Mouse (Mus musculus) forebrain, embryonic 16.5 days (tissue): ENCODE measurements around the gene Ywhab. TPM values are rescaled to one million over a fixed set of nuclear protein-coding genes. Genes with fewer than 3 reads are reported as not detected.

Source experiments
- ATAC-seq: fragments of 200-750 bp; cut with Nextera tagmentation; 2 replicates; pipeline ENCODE4 v1.8.0; 2017; ENCODE audit warnings: mild to moderate bottlenecking, moderate library complexity
- H3K27ac ChIP-seq: fragments of 300-500 bp; sonication (generic); 2 replicates; pipeline ENCODE4 v1.5.1; 2014; ENCODE audit warnings: low read length, control low read depth
- H3K27me3 ChIP-seq: fragments of 300-500 bp; sonication (generic); replicated peaks from 2 replicates; pipeline ENCODE4 v1.6.1; 2014; ENCODE audit warnings: low read length; ENCODE audit not compliant: control insufficient read depth, insufficient read depth
- H3K36me3 ChIP-seq: fragments of 300-500 bp; sonication (generic); 2 replicates; pipeline ENCODE4 v1.6.1; 2014; ENCODE audit not compliant: control insufficient read depth, insufficient read depth
- H3K4me1 ChIP-seq: fragments of 300-500 bp; sonication (generic); replicated peaks from 2 replicates; pipeline ENCODE4 v1.6.1; 2014; ENCODE audit warnings: low read length; ENCODE audit not compliant: control insufficient read depth, insufficient read depth
- H3K4me2 ChIP-seq: fragments of 300-500 bp; sonication (generic); 2 replicates; pipeline ENCODE4 v1.6.1; 2014; ENCODE audit warnings: mild to moderate bottlenecking, low read length, control low read depth
- H3K4me3 ChIP-seq: fragments of 300-500 bp; sonication (generic); replicated peaks from 2 replicates; pipeline ENCODE4 v1.5.1; 2014; ENCODE audit warnings: mild to moderate bottlenecking, low read length, control low read depth
- H3K9ac ChIP-seq: fragments of 300-500 bp; sonication (generic); replicated peaks from 2 replicates; pipeline ENCODE4 v1.6.1; 2014; ENCODE audit warnings: low read depth, low read length, control low read depth
- H3K9me3 ChIP-seq: fragments of 300-500 bp; sonication (generic); 2 replicates; pipeline ENCODE4 v1.6.1; 2016; ENCODE audit warnings: low read length; ENCODE audit not compliant: control insufficient read depth
- WGBS: fragments of 180-500 bp; shearing (Covaris S2); extraction: QIAGEN DNeasy Blood & Tissue Kit; methylation state at CpG from one replicate; pipeline ENCODE4 v1.1.7; 2014; 5-methylcytosine and 5-hydroxymethylcytosine counted together
- polyA plus RNA-seq: library from polyadenylated mRNA; unstranded; fragments of >200 nt; fragmentation: Nextera tagmentation; extraction: Ambion mirVana; gene quantifications from 2 replicates; pipeline ENCODE4 v1.2.1, GENCODE M21; 2015

Gene Ywhab
- polyA plus RNA-seq, 1 experiment from 2014 or later = 453 TPM

DNA sequence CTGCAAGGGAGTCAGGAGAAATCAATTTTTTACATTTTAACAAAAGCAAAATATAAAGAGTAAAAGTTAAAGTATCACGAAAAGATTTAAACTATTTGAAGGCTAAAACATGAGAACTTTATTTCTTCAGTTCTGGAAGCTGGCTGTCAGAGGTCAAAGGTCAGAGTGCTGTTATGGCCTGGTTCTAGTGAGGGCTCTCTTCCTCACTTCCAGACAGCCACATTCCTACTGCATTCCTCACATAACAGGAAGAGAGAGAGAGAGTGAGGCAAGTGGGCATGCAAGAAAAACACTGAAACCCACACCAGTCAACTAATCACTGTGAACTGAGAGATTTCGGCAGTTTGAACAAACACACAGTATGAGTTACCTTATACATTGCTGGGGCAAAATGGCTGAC lies 20.7 kb upstream of the Ywhab start:
- Histone ChIP-seq H3K9me3 (peaks cover 5% of the 10 kb centered on the region; the same call in 1 of the 2 replicates), H3K4me2 (no peak overlapping the region), H3K9ac (no peak overlapping the region), H3K36me3 (no peaks in the 10 kb centered on the region), H3K4me3 (no peak overlapping the region), H3K4me1 (no peaks in the 10 kb centered on the region), H3K27ac (no peak overlapping the region), H3K27me3 (no peaks in the 10 kb centered on the region)
- 90% methylated on average over 2 of the region's 2 CpGs for WGBS
- no peak for ATAC-seq

DNA sequence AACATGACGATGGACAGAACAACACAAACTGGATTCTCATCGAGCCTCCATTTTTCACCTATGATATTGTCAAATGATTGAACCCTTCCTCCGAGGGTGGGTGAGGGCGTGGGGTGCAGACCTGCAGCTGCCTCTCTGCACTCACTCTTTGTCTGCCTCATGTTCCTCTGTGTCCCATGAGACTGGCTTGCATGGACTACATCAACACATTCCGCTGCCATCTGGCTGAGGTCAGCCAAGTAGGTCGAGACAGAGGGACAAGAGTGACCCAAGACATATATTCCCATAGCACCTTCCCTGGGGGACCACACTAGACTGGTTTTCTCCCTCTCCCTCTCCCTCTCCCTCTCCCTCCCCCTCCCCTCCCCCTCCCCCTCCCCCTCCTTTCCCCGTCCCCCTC lies 18.3 kb upstream of the Ywhab start:
- no peak overlapping the region for H3K9ac ChIP-seq
- no peak for ATAC-seq
- no peaks in the 10 kb centered on the region for H3K27me3 ChIP-seq
- H3K4me1 ChIP-seq = no peaks in the 10 kb centered on the region
- no peak overlapping the region for H3K27ac ChIP-seq
- no peak overlapping the region for H3K4me3 ChIP-seq
- 89% methylated on average over 6 of the region's 7 CpGs for WGBS
- H3K9me3 ChIP-seq = peaks cover 5% of the 10 kb centered on the region; the same call in 1 of the 2 replicates
- no peaks in the 10 kb centered on the region for H3K36me3 ChIP-seq
- no peak overlapping the region for H3K4me2 ChIP-seq

DNA sequence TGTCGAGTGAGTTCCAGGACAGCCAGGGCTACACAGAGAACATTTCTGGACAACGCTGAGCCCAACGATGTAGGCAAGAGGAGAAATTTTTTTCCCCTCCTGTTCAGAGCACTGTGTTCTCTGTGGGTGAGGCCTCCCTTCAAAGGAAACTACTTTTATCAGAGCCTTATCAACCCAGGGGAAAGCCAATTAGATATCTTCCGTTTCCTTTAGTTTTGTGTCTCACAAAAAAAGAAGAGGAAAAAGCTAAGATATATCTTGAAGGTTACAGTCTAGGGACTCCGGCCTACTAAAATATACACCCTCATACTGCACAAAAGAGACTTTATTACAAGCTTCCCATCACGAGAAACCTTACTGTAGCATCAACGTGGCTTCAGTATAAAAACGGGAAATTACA lies 7.5 kb upstream of the Ywhab start:
- no peak overlapping the region for H3K27ac ChIP-seq
- WGBS = 85% methylated on average over 8 of the region's 8 CpGs
- H3K4me3 ChIP-seq = no peak overlapping the region
- H3K27me3 ChIP-seq = no peaks in the 10 kb centered on the region
- no peaks in the 10 kb centered on the region for H3K36me3 ChIP-seq
- H3K9ac ChIP-seq = no peak overlapping the region
- no peaks in the 10 kb centered on the region for H3K9me3 ChIP-seq
- no peak overlapping the region for H3K4me2 ChIP-seq
- H3K4me1 ChIP-seq = no peaks in the 10 kb centered on the region
- ATAC-seq = no peak

DNA sequence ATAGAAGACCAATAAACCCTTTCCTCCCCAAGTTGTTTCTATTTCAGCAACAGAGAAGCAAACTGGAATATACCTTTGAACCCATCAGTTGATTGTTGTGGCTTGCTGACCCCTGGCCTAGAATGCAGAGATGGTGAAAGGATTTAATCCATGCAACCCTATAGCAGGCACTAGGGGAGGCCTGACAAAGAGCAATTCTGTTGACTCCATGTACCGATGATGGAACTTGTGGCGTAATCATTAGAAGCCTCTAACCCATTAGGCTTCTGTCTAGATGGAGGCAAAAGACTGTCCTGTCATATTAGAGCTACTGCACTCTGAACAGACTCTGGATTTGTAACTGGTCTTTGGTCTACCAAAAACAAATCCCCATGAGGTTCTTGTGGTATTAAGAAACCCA lies 1.9 kb upstream of the Ywhab start:
- H3K27ac ChIP-seq = no peak overlapping the region
- peaks cover 21% of the 10 kb centered on the region for H3K4me1 ChIP-seq
- no peak overlapping the region for H3K9ac ChIP-seq
- H3K4me3 ChIP-seq = no peak overlapping the region
- ATAC-seq = no peak
- H3K36me3 ChIP-seq = no peaks in the 10 kb centered on the region
- H3K9me3 ChIP-seq = no peaks in the 10 kb centered on the region
- WGBS = 98% methylated on average over 2 of the region's 2 CpGs
- H3K4me2 ChIP-seq = no peak overlapping the region
- H3K27me3 ChIP-seq = no peaks in the 10 kb centered on the region

DNA sequence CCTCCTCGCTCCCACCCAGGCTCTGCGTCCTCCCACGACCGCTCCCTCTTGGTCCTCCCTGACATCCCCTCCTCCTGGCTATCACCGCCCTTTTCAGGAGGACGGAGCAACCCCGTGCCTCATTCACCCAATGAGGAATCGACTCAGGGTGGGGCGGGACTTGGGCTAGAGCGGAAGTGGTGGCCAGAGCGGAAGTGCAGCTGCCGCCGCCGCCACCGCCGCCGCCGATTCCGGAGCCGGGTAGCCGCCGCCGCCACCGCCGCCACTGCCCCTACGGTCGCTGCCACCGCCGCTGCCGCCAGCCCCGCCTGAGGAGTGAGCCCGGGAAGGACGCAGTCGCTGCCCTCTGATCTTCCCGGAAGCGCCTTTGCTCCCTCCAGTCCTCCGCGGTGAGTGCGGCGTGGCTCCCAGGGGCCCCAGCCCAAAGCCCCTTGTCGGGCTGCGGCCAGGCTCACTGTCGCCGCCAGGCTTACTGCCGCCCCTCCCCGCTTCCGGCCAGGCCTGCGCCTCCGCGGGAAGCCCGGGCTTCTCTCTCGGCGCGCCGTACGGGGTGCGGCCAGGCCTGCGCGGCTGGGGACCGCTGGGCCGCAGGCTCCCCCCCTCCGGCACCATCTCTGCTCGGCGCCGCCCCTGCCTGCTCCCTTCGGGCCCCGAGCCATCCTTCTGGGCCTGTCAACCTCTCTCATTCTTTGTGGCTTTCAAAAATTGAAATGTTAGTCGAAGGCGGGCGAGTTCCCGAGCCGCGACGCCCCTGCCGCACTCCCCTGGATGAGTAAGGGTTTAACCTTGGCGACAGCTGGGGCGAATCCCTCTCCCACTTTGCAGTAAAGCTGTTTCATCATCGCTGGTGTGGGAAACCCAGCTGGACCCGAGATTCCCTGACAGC lies 460 bp downstream of the Ywhab start:
- Histone ChIP-seq H3K4me3 (peak overlapping the region; percentile 96), H3K27me3 (no peaks in the 10 kb centered on the region), H3K9ac (peak overlapping the region; percentile 87), H3K9me3 (no peaks in the 10 kb centered on the region), H3K4me1 (peaks cover 27% of the 10 kb centered on the region), H3K27ac (peak overlapping the region; percentile 90), H3K36me3 (0 out of 2 replicates have a peak, but pooled peaks cover 5% of the 10 kb centered on the region), H3K4me2 (peak overlapping the region; percentile 71)
- WGBS = under 1% methylated on average over 53 of the region's 79 CpGs
- ATAC-seq = peak; percentile 100

DNA sequence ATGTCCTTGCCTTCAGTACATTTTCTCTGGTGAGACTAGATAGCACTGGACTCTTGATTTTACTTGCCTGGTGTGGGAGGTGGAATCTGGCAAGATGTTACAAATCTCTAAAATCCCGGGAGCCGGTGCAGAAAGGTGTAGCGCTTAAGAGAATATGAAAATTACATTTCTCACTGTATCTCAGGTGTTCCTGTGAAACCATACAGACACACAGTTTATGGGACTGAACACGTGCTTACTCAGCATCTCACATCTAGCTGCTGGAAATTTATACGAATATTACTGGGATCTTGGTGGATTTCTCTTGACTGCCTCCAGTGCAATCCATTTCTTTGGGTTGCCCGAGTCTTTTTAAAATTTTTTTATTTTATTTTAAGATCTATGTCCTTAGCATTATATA lies 1.5 kb downstream of the Ywhab start:
- Histone ChIP-seq H3K27me3 (no peaks in the 10 kb centered on the region), H3K4me1 (peaks cover 30% of the 10 kb centered on the region), H3K4me2 (peak overlapping the region; percentile 71), H3K4me3 (peak overlapping the region; percentile 96), H3K27ac (no peak overlapping the region), H3K9me3 (no peaks in the 10 kb centered on the region), H3K36me3 (0 out of 2 replicates have a peak, but pooled peaks cover 5% of the 10 kb centered on the region), H3K9ac (peak overlapping the region; percentile 87; the same call in 1 of the 2 replicates)
- 81% methylated on average over 6 of the region's 6 CpGs for WGBS
- no peak for ATAC-seq

DNA sequence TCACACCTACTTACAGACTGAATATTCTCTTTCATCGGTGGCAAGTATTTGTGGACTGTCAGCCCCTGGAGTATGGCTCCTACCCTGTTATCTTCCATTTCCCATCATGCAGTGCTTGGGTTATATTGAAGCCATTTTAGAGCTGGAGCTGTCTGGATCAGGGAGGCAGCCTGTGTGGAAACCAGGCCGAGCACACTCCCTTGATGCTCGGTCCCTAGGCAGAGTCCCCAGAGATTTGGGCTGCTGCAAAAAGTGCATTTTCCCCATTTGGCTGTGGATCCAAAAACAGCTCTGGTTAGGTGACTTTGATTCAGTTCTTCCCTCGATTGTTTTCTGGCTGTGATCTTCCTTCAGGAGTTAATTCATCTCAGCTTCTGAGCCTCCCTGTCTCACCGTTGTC lies 2.1 kb downstream of the Ywhab start:
- WGBS = 78% methylated on average over 5 of the region's 5 CpGs
- Histone ChIP-seq H3K27ac (no peak overlapping the region), H3K4me3 (no peak overlapping the region), H3K9ac (no peak overlapping the region; the same call in 1 of the 2 replicates), H3K36me3 (0 out of 2 replicates have a peak, but pooled peaks cover 5% of the 10 kb centered on the region), H3K9me3 (no peaks in the 10 kb centered on the region), H3K27me3 (no peaks in the 10 kb centered on the region), H3K4me2 (peak overlapping the region; percentile 11; the same call in 1 of the 2 replicates), H3K4me1 (peaks cover 30% of the 10 kb centered on the region)
- no peak for ATAC-seq

DNA sequence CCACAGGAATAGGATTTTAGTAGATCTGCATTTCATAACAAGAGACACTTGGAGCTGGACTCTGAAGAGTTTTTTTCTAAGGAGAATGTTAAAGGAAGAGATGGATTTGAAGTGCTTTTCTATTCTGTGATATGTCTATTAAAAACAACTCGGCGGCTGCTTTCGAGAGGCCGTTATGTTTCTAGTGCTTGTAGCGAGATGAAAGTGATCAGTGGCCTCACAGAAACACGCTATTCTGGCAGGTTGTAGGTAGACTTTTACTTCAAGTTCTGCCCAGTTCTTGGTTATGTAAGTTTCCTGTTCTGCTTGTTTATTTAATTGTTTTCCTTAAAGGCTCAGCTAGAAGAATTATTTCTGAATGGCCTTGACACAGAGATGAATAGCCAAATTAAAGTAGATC lies 4.2 kb downstream of the Ywhab start:
- Histone ChIP-seq H3K4me3 (no peak overlapping the region), H3K4me1 (peaks cover 30% of the 10 kb centered on the region), H3K36me3 (0 out of 2 replicates have a peak, but pooled peaks cover 5% of the 10 kb centered on the region), H3K27ac (no peak overlapping the region), H3K9ac (no peak overlapping the region), H3K27me3 (no peaks in the 10 kb centered on the region), H3K4me2 (no peak overlapping the region), H3K9me3 (no peaks in the 10 kb centered on the region)
- no peak for ATAC-seq
- 91% methylated on average over 6 of the region's 6 CpGs for WGBS

DNA sequence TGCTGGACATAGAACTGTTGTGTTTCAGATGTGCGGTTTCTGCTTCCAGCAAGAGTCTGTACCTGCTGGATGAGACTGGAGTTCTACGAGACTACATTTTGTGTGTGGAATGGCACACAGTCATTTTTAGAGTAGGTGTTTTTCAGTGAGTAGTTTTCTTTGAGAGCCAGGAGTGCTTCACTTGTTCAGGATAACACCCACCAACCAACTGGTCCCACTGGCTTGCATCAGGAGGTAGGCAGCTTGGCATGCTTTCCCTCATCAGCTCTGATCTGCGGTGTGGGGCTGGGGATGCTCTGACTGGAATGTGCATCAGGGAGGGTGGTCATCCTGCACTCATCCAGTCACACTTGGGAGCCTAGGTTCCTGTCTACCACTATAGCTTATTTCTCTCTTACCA lies 7.9 kb downstream of the Ywhab start:
- 95% methylated on average over 3 of the region's 3 CpGs for WGBS
- no peaks in the 10 kb centered on the region for H3K27me3 ChIP-seq
- no peak overlapping the region for H3K4me2 ChIP-seq
- no peak overlapping the region for H3K4me3 ChIP-seq
- peaks cover 24% of the 10 kb centered on the region for H3K4me1 ChIP-seq
- H3K36me3 ChIP-seq = 0 out of 2 replicates have a peak, but pooled peaks cover 5% of the 10 kb centered on the region
- H3K9ac ChIP-seq = no peak overlapping the region
- no peaks in the 10 kb centered on the region for H3K9me3 ChIP-seq
- no peak for ATAC-seq
- no peak overlapping the region for H3K27ac ChIP-seq
